Mouse (Mus musculus): Measurements from ENCODE around the gene Armc5.

- TF ChIP-seq CTCF (IDR thresholded peaks at IDR 0.05; ENCODE audit: borderline replicate concordance, extremely low read depth, insufficient read depth, insufficient read length), result no peak
- TF ChIP-seq POLR2A (IDR thresholded peaks at IDR 0.05; ENCODE audit: borderline replicate concordance, extremely low read depth, insufficient read depth, insufficient read length, poor library complexity, severe bottlenecking), result no peak
Observed at GRCm38 (mm10) chr7:128284047-128284446, 46.9 kb downstream of the Armc5 start.
